Mouse (Mus musculus): ENCODE data around the gene Zfp286. TPM values are rescaled to one million over a fixed set of nuclear protein-coding genes. Genes with fewer than 3 reads are reported as not detected.

The Zfp286 gene
- total RNA-seq, 2 experiments from 2014 or later: 5.1 to 5.7 TPM

GRCm38 (mm10) chr11:62728276-62728675 is 61.0 kb downstream of the Zfp286 start:
- no peak for DNase-seq (ENCODE audit: low spot score in 2 of 2)

GRCm38 (mm10) chr11:62710657-62711056 is 78.6 kb downstream of the Zfp286 start:
- no peak for DNase-seq (ENCODE audit: low spot score in 2 of 2)

GRCm38 (mm10) chr11:62708252-62708651 is 81.0 kb downstream of the Zfp286 start:
- DNase-seq (ENCODE audit: low spot score in 2 of 2): no peak

- DNase-seq (ENCODE audit: low spot score in 2 of 2): no peak
Observed at GRCm38 (mm10) chr11:62706141-62706540, 83.1 kb downstream of the Zfp286 start.

Other genes starting within 250 kb of the Zfp286 start
- gene Ubb, start 238.3 kb downstream of the Zfp286 start, total RNA-seq (2021): 1,000 to 10,000 TPM; 1,167 to 1,215 TPM
- 1 to 10 TPM; 3.6 to 4.7 TPM for gene Trpv2, start 215.0 kb downstream of the Zfp286 start, total RNA-seq (2021)
- gene Lrrc75a, start 140.9 kb downstream of the Zfp286 start, total RNA-seq (2021): 10 to 100 TPM; 29.1 to 31.3 TPM
- 10 to 100 TPM; 24.2 to 26.0 TPM for gene Mmgt2, start 140.8 kb downstream of the Zfp286 start, total RNA-seq (2021)
- 1 to 10 TPM; 3.6 to 4.7 TPM for gene Zfp287, start 57.6 kb downstream of the Zfp286 start, total RNA-seq (2021)
- not detected for gene Gm10428, start 36.4 kb downstream of the Zfp286 start, total RNA-seq (2021)
- gene Trim16, start 30.8 kb upstream of the Zfp286 start, total RNA-seq (2021): 10 to 100 TPM; 24.1 to 28.3 TPM
- gene Fbxw10, start 57.6 kb upstream of the Zfp286 start, total RNA-seq (2021): 1 to 10 TPM in 1 of 2 experiments, under 1 TPM in 1; 0.96 to 1.1 TPM
- 10 to 100 TPM; 18.9 to 20.4 TPM for gene Tvp23b, start 90.0 kb upstream of the Zfp286 start, total RNA-seq (2021)
- gene Cdrt4, start 161.7 kb upstream of the Zfp286 start, total RNA-seq (2021): under 1 TPM in 1 of 2 experiments, not detected in 1; 0.66 TPM